Mouse (Mus musculus): ENCODE measurements at regions not wholly inside any gene's neighbourhood (a gene's known extent, or its start where the extent isn't known, plus 50 kb on each side); places are given as distances from the start of the nearest gene placed in this dataset.
A peak's percentile ranks its signal among the peaks of the same experiment; 100 is the strongest.
"Not testable (repeated sequence)": the region's sequence is repeated elsewhere in the genome, so short reads cannot be mapped to it uniquely, and the experiment has no call there.

GRCm38 (mm10) chr2:107869304-107869958 is 579.0 kb downstream of the Kcna4 start:
- peak; percentile 14 for DNase-seq (ENCODE audit: low read depth, low spot score)

- DNase-seq (ENCODE audit: low read depth, low spot score): peak; percentile 32
Measured at GRCm38 (mm10) chr2:107879663-107880062, 589.2 kb downstream of the Kcna4 start.

GRCm38 (mm10) chr2:107886063-107886762 is 595.8 kb downstream of the Kcna4 start:
- peak; percentile 20 for DNase-seq (ENCODE audit: low read depth, low spot score)

GRCm38 (mm10) chr2:107888245-107888644 is 597.8 kb downstream of the Kcna4 start:
- no peak for DNase-seq (ENCODE audit: low read depth, low spot score)

GRCm38 (mm10) chr2:107925116-107925515 is 634.7 kb downstream of the Kcna4 start:
- DNase-seq (ENCODE audit: low read depth, low spot score): no peak

- no peak for DNase-seq (ENCODE audit: low read depth, low spot score)
Measured at GRCm38 (mm10) chr2:107926606-107927005, 636.2 kb downstream of the Kcna4 start.

- DNase-seq (ENCODE audit: low read depth, low spot score): no peak
Measured at GRCm38 (mm10) chr2:107935336-107935735, 644.9 kb downstream of the Kcna4 start.

- DNase-seq (ENCODE audit: low read depth, low spot score): no peak
Measured at GRCm38 (mm10) chr2:107935775-107936174, 645.3 kb downstream of the Kcna4 start.

GRCm38 (mm10) chr2:107941374-107941773 is 650.9 kb downstream of the Kcna4 start:
- DNase-seq (ENCODE audit: low read depth, low spot score): no peak

GRCm38 (mm10) chr2:107945837-107946451 is 655.5 kb downstream of the Kcna4 start:
- DNase-seq (ENCODE audit: low read depth, low spot score): peak; percentile 49

GRCm38 (mm10) chr2:107955608-107956127 is 665.2 kb downstream of the Kcna4 start:
- DNase-seq (ENCODE audit: low read depth, low spot score): not testable (repeated sequence)

GRCm38 (mm10) chr2:107963921-107964320 is 673.5 kb downstream of the Kcna4 start:
- DNase-seq (ENCODE audit: low read depth, low spot score): not testable (repeated sequence)

- DNase-seq (ENCODE audit: low read depth, low spot score): no peak
Measured at GRCm38 (mm10) chr2:107964841-107965240, 674.4 kb downstream of the Kcna4 start.

- DNase-seq (ENCODE audit: low read depth, low spot score): no peak
Measured at GRCm38 (mm10) chr2:107965336-107966306, 675.2 kb downstream of the Kcna4 start.

GRCm38 (mm10) chr2:107968526-107968925 is 678.1 kb downstream of the Kcna4 start:
- DNase-seq (ENCODE audit: low read depth, low spot score): peak; percentile 20

GRCm38 (mm10) chr2:107969526-107969925 is 679.1 kb downstream of the Kcna4 start:
- DNase-seq (ENCODE audit: low read depth, low spot score): peak; percentile 6

- no peak for DNase-seq (ENCODE audit: low read depth, low spot score)
Measured at GRCm38 (mm10) chr2:107973528-107973927, 683.1 kb downstream of the Kcna4 start.

GRCm38 (mm10) chr2:107994831-107995230 is 704.4 kb downstream of the Kcna4 start:
- no peak for DNase-seq (ENCODE audit: low read depth, low spot score)

- DNase-seq (ENCODE audit: low read depth, low spot score): no peak
Measured at GRCm38 (mm10) chr2:108011534-108011933, 721.1 kb downstream of the Kcna4 start.

GRCm38 (mm10) chr2:108023206-108023605 is 732.8 kb downstream of the Kcna4 start:
- no peak for DNase-seq (ENCODE audit: low read depth, low spot score)

GRCm38 (mm10) chr2:108030657-108031056 is 740.2 kb downstream of the Kcna4 start:
- DNase-seq (ENCODE audit: low read depth, low spot score): no peak
